Mouse (Mus musculus): ENCODE data around the gene Gm21188.
"Not testable (repeated sequence)": the region's sequence is repeated elsewhere in the genome, so short reads cannot be mapped to it uniquely, and the experiment has no call there.

Gene Gm21188

DNA sequence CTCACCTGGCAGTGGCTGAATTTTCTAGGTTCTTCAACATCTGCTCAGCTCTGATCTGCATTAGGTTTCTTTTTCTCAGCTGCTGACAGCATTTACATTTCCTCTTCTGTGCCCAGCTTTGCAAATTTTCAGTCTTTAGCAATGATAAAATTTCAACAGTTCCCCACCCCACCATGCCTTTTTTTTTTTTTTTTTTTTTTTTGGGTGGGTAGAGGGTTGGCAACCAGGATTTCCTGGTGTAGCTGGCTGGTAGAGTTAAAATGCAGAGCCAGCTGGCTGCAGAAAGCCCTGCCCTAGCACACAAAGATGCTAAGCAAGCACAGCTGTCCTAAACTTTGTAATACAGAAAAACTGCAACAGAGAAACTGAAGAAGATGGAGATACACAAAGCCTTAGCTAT lies at the start of gene Gm21188:
Gene Gm21188 (minus strand): TSS at position 110 of the 400 bp plus-strand sequence.
- DNase-seq (ENCODE audit: low spot score in 2 of 2) = not testable (repeated sequence)

GRCm38 (mm10) chr13:120099327-120099726 lies 47.3 kb upstream of the Gm21188 start:
- DNase-seq (ENCODE audit: low spot score in 2 of 2) = not testable (repeated sequence)

DNA sequence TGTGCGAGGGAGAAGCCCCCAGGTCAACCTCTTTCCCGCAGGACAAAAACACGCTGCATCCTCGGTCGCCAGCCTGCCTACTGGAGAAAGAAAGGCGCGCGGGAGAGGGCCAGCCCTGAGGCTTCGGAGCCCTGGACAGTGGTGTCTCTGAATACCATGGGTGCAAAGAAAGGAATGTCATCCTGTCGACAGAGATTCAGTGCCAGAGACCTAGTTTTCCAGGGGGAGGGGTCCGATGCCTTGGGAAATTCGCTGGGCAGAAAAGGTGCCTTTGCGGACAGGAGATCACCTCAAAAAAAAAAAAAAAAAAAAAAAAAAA lies 44.9 kb upstream of the Gm21188 start:
- not testable (repeated sequence) for DNase-seq (ENCODE audit: low spot score in 2 of 2)

DNA sequence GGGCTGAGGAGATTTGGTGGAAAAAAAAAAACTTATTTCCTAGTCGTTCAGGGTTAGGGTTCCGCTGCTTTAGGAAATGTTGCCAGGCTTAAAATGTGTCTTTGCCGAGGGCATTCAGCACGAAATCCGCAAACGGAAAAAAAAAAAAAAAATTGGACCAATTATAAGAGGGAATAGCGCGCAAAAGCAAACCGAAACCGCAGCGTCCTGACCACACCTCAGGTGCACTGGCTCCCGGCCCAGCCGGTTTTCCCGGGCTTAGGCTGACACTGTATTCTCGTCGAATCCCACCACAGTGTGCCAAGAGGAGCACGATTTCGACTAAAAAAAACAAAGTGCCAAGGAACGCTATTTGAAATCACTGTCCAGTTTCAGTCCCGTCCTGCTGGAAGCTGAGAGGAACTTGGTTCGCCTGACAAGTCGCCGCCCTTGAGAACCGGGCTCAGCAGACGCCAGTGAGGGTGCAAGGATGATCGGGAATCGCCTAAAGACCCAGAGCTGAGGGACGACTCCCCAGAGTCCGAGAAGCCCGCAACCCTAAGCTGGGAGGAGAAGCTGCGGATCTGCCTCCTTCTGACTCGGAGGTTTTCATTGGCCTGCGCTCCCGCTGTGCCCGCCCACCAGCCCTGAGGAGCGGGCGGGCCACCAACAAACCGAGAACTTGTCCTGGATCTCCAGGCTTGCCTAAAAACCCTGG lies 44.4 kb upstream of the Gm21188 start:
- DNase-seq (ENCODE audit: low spot score in 2 of 2) = not testable (repeated sequence)

- not testable (repeated sequence) for DNase-seq (ENCODE audit: low spot score in 2 of 2)
Observed at GRCm38 (mm10) chr13:120092950-120093349, 41.0 kb upstream of the Gm21188 start.

DNA sequence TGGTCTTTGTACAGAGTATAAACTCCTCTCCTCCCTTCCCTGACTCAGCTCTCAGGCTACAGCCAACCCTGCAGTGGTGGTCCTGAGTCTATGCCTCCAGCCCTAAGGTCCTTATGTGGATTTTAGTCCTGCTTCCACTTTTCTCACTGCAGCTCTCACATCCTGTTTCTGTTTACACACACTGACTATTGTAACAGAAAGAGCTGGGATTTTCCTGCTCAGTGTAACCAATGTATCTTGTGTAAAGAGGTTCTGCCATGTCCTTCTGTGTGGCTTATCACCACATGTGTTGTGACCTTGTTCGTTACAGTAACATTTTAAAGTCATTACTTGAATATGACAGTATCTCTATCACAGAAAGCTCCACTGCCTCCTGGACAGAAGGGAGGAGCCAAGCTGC lies 27.6 kb upstream of the Gm21188 start:
- DNase-seq (ENCODE audit: low spot score in 2 of 2) = not testable (repeated sequence)

- DNase-seq (ENCODE audit: low spot score in 2 of 2) = not testable (repeated sequence)
Observed at GRCm38 (mm10) chr13:120070878-120071277, 18.9 kb upstream of the Gm21188 start.

DNA sequence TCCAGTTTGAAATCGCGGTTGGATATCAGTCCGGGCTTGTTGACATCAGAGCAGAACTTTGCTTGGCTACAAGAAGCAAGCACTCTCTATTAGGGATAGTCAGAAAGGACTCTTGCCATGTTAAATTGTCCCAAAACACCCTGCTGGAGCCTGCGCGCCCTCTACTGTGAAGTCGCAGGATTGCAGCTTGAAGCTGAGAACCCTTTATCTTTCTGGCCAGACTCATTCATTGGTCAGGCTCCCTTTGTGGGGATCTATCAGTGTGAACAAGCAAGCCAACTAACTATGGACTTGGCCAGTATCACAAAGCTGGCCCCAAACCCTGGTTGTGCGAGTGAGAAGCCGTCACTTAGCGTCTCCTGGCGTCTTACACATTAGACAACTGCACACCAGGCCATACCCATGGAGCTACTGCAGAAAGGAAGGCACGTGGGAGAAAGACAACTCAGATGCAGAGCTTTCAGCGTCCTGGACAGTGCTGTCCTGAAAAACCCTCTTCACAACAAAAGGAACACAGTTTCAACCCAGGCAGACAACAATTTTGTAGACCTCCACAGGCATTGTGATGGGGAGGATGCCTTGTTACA lies 18.1 kb upstream of the Gm21188 start:
- not testable (repeated sequence) for DNase-seq (ENCODE audit: low spot score in 2 of 2)

DNA sequence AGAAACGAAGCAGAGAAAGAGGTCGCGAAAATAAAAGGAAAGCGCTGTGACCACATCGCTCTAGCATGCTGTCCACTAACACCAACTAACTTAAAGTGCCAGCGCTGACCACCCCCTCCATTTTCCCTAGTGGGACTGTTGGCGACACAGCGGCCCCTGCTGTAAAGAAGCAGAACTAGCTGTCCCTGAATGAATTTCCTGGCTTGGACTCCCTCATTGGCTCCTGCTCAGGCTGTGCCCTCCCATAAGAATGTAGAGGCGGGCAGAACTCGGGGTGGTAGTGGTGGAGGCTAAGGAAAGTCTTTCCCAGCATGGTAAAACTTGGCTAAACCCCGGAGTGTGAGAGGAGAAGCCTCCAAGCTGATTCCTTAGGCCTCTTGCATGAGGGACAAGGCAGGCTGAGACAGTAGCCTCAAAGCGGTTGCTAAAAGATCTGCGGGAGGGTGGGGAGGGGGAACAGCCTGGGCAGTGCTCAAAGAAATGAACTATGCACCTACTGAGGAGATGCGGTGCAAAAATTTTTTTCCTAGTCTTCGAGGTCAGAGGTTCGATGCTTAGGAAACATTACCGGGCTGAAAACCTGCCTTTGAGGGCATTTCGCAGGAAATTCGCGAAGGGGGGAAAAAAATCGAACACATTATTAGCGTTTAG lies 11.6 kb upstream of the Gm21188 start:
- DNase-seq (ENCODE audit: low spot score in 2 of 2) = not testable (repeated sequence)

- not testable (repeated sequence) for DNase-seq (ENCODE audit: low spot score in 2 of 2)
Observed at GRCm38 (mm10) chr13:120062903-120063302, 10.9 kb upstream of the Gm21188 start.

GRCm38 (mm10) chr13:120048608-120049007 lies 3.4 kb downstream of the Gm21188 start:
- DNase-seq (ENCODE audit: low spot score in 2 of 2) = not testable (repeated sequence)

DNA sequence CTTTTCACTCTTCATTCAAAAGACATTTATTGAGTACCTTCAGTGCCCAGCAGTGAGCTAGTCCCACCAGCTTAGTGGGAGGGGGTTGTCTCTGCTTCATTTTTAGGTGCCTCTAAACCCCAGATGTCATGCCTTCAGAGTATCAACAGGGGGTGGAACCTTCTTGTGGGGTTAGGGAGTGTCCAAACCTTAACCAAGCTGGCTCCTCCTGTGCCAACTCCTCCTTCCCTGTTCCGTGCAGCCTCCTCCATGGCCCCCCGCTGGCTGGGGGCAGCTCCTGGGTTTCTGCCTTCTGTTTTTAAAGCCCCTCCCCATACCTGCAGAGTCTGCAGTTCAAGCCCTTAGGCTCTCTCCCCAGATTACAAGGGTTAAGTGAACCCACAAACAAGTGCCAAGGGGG lies 3.8 kb downstream of the Gm21188 start:
- not testable (repeated sequence) for DNase-seq (ENCODE audit: low spot score in 2 of 2)

DNA sequence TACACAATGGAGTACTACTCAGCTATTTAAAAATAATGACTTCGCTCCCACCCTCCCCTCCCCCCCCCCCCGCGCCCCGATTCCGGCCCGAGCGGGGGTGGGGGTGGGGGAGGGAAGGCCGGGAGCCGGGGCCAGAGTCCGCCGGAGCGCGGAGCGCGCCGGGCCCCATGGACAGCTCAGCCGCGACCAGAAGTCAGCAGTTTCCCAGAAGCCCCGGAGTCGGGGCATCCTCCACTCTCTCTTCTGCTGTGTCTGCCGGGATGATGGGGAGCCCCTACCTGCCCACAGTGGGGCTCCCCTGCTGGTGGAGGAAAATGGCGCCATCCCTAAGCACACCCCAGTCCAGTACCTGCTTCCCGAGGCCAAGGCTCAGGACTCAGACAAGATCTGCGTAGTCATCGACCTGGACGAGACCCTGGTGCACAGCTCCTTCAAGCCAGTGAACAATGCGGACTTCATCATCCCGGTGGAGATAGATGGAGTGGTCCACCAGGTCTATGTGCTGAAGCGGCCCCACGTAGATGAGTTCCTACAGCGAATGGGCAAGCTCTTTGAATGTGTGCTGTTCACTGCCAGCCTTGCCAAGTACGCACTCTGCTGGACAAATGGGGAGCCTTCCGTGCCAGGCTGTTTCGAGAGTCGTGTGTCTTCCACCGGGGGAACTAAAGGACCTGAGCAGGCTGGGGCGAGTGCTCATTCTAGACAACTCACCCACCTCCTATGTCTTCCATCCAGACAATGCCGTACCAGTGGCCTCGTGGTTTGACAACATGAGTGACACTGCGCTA lies 5.4 kb downstream of the Gm21188 start:
- DNase-seq (ENCODE audit: low spot score in 2 of 2) = not testable (repeated sequence)

DNA sequence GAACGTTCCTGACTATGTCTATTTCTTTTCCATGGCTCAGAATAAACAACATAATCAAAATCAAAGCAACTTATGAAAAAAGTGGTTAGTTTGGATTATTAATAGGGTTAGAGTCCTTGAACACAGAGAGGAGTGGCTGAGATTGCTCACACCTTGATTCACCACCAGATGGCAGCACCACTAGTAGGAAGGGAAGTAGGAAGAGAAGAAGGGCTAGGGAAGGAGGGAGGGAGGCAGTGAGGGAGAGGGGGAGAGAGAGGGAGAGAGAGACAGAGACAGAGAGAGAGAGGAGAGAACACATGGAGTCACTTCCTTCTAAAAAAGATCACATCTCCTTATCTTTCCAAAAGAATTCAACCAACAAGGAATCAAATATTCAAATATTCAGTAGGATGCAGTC lies 10.8 kb downstream of the Gm21188 start:
- peak; percentile 41 to 52 for DNase-seq (ENCODE audit: low spot score in 2 of 2)

DNA sequence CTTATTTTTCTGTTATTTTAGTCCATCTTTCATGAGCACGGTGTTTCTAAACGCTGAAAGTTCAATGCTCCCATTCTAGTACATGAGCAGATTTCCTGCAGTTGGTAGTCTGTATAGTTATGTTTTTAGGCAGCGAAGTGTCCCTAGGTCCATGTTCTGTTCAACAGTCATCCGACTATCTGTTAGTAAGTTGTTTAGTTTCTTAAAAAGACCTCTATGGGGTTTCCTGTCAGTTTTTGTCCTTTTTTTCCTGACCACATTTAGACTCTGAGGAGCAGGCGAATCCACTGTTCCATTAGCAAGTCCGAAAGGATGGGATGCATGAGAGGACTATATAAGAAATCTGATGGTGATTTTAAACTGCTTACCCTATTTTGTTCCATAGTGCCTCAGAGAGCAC lies 14.1 kb downstream of the Gm21188 start:
- not testable (repeated sequence) for DNase-seq (ENCODE audit: low spot score in 2 of 2)

GRCm38 (mm10) chr13:120036577-120037115 lies 15.3 kb downstream of the Gm21188 start:
- DNase-seq (ENCODE audit: low spot score in 2 of 2) = not testable (repeated sequence)

GRCm38 (mm10) chr13:120035151-120035550 lies 16.8 kb downstream of the Gm21188 start:
- peak in 1 of 2 experiments; percentile 25 for DNase-seq (ENCODE audit: low spot score in 2 of 2)

GRCm38 (mm10) chr13:120034637-120035036 lies 17.4 kb downstream of the Gm21188 start:
- not testable (repeated sequence) for DNase-seq (ENCODE audit: low spot score in 2 of 2)

DNA sequence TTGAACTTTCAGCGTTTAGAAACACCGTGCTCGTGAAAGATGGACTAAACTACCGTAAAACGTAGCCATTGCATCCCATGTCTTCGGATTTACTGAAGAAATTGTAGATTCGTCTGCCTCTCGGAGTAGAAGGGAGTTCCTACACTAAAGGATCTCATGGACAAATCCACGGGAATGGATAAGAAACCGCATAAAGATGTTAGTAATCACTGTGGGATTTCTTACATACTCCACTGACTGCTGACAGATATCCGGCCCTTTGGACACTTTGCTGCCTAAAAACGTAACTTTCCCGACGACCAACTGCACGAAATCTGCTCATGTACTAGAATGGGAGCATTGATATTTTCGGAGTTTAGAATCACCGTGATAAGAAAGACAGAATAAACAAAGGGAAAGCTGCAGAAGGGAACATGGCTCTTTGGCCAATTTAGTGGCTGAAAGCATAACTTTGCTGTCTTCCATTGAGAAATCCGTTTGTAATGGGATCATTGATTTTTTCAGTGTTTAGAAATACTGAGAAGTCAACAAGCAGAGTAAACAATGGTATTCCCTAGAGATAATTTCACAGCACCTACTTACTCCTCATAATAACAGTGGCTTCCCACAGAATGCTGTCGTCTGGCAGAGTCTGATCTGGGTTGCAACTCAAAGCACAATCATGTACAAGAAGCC lies 18.3 kb downstream of the Gm21188 start:
- peak; percentile 35 to 56 for DNase-seq (ENCODE audit: low spot score in 2 of 2)

GRCm38 (mm10) chr13:120031676-120032075 lies 20.3 kb downstream of the Gm21188 start:
- DNase-seq (ENCODE audit: low spot score in 2 of 2) = not testable (repeated sequence)

- peak in 1 of 2 experiments; percentile 11 for DNase-seq (ENCODE audit: low spot score in 2 of 2)
Observed at GRCm38 (mm10) chr13:120027368-120027767, 24.6 kb downstream of the Gm21188 start.

Measured in cerebellum, postnatal 4 days (tissue).